Mouse (Mus musculus): ENCODE measurements around the gene Cop1. TPM values are rescaled to one million over a fixed set of nuclear protein-coding genes. Genes with fewer than 3 reads are reported as not detected.
"Not testable (repeated sequence)": the region's sequence is repeated elsewhere in the genome, so short reads cannot be mapped to it uniquely, and the experiment has no call there.

Cop1 gene
- polyA plus RNA-seq, 1 experiment from 2014 or later: 38.2 TPM

GRCm38 (mm10) chr1:159225064-159225824 lies 6.9 kb upstream of the Cop1 start:
- H3K27me3 ChIP-seq (ENCODE audit: control insufficient read depth, insufficient read depth, low read length): no peaks in the 10 kb centered on the region
- H3K9ac ChIP-seq (replicated peaks; ENCODE audit: low read depth, low read length): no peak overlapping the region
- H3K27ac ChIP-seq (ENCODE audit: low read length): no peak overlapping the region
- no peaks in the 10 kb centered on the region for H3K4me1 ChIP-seq (ENCODE audit: control insufficient read depth, insufficient read depth, low read length)
- no peak overlapping the region for H3K4me2 ChIP-seq (replicated peaks; ENCODE audit: low read depth, low read length)
- no peaks in the 10 kb centered on the region for H3K36me3 ChIP-seq (ENCODE audit: control insufficient read depth, insufficient read depth, low read length)
- H3K4me3 ChIP-seq (ENCODE audit: low read depth, low read length): no peak overlapping the region
- WGBS: 60% methylated on average over 8 of the region's 8 CpGs
- no peak for ATAC-seq (ENCODE audit: insufficient number of reproducible peaks, insufficient read depth, low FRiP score, low read depth)
- H3K9me3 ChIP-seq (ENCODE audit: control insufficient read depth, low read depth, low read length): no peaks in the 10 kb centered on the region

- H3K9me3 ChIP-seq (ENCODE audit: control insufficient read depth, low read depth, low read length); H3K36me3 ChIP-seq (ENCODE audit: control insufficient read depth, insufficient read depth, low read length); H3K27me3 ChIP-seq (ENCODE audit: control insufficient read depth, insufficient read depth, low read length): not testable (repeated sequence)
- H3K4me2 ChIP-seq (replicated peaks; ENCODE audit: low read depth, low read length): peak overlapping the region; percentile 63
- peak overlapping the region; percentile 79 for H3K9ac ChIP-seq (replicated peaks; ENCODE audit: low read depth, low read length)
- ATAC-seq (ENCODE audit: insufficient number of reproducible peaks, insufficient read depth, low FRiP score, low read depth): peak; percentile 72
- peak overlapping the region; percentile 30; the same call in 1 of the 2 replicates for H3K27ac ChIP-seq (ENCODE audit: low read length)
- 1% methylated on average over 20 of the region's 47 CpGs for WGBS
- H3K4me3 ChIP-seq (ENCODE audit: low read depth, low read length): peak overlapping the region; percentile 73
- peaks cover 17% of the 10 kb centered on the region for H3K4me1 ChIP-seq (ENCODE audit: control insufficient read depth, insufficient read depth, low read length)
These were observed 597 bp downstream of the Cop1 start for GRCm38 (mm10) chr1:159232572-159233261.

GRCm38 (mm10) chr1:159233426-159233825 lies 1.3 kb downstream of the Cop1 start:
- peak overlapping the region; percentile 73 for H3K4me3 ChIP-seq (ENCODE audit: low read depth, low read length)
- WGBS: 17% methylated on average over 5 of the region's 5 CpGs
- peak overlapping the region; percentile 63 for H3K4me2 ChIP-seq (replicated peaks; ENCODE audit: low read depth, low read length)
- no peak overlapping the region for H3K27ac ChIP-seq (ENCODE audit: low read length)
- H3K36me3 ChIP-seq (ENCODE audit: control insufficient read depth, insufficient read depth, low read length): no peaks in the 10 kb centered on the region
- H3K4me1 ChIP-seq (ENCODE audit: control insufficient read depth, insufficient read depth, low read length): peaks cover 17% of the 10 kb centered on the region
- no peaks in the 10 kb centered on the region for H3K27me3 ChIP-seq (ENCODE audit: control insufficient read depth, insufficient read depth, low read length)
- H3K9me3 ChIP-seq (ENCODE audit: control insufficient read depth, low read depth, low read length): no peaks in the 10 kb centered on the region
- no peak for ATAC-seq (ENCODE audit: insufficient number of reproducible peaks, insufficient read depth, low FRiP score, low read depth)
- H3K9ac ChIP-seq (replicated peaks; ENCODE audit: low read depth, low read length): peak overlapping the region; percentile 79; the same call in 1 of the 2 replicates

GRCm38 (mm10) chr1:159234496-159234895 lies 2.4 kb downstream of the Cop1 start:
- no peak for ATAC-seq (ENCODE audit: insufficient number of reproducible peaks, insufficient read depth, low FRiP score, low read depth)

GRCm38 (mm10) chr1:159235674-159236073 lies 3.6 kb downstream of the Cop1 start:
- ATAC-seq (ENCODE audit: insufficient number of reproducible peaks, insufficient read depth, low FRiP score, low read depth): no peak
- H3K9me3 ChIP-seq (ENCODE audit: control insufficient read depth, low read depth, low read length): no peaks in the 10 kb centered on the region

More at GRCm38 (mm10) chr1:159234496-159234895, 2.4 kb downstream of the Cop1 start:
- no peaks in the 10 kb centered on the region for H3K36me3 ChIP-seq (ENCODE audit: control insufficient read depth, insufficient read depth, low read length)
- H3K27ac ChIP-seq (ENCODE audit: low read length): no peak overlapping the region
- WGBS: 75% methylated on average over 2 of the region's 2 CpGs
- H3K4me3 ChIP-seq (ENCODE audit: low read depth, low read length): no peak overlapping the region
- no peaks in the 10 kb centered on the region for H3K27me3 ChIP-seq (ENCODE audit: control insufficient read depth, insufficient read depth, low read length)
- H3K9me3 ChIP-seq (ENCODE audit: control insufficient read depth, low read depth, low read length): no peaks in the 10 kb centered on the region
- H3K4me2 ChIP-seq (replicated peaks; ENCODE audit: low read depth, low read length): peak overlapping the region; percentile 63; the same call in 1 of the 2 replicates
- H3K9ac ChIP-seq (replicated peaks; ENCODE audit: low read depth, low read length): no peak overlapping the region
- H3K4me1 ChIP-seq (ENCODE audit: control insufficient read depth, insufficient read depth, low read length): peaks cover 17% of the 10 kb centered on the region

GRCm38 (mm10) chr1:159238147-159238546 lies 6.0 kb downstream of the Cop1 start:
- Histone ChIP-seq H3K4me1 (ENCODE audit: control insufficient read depth, insufficient read depth, low read length) (peaks cover 17% of the 10 kb centered on the region), H3K9me3 (ENCODE audit: control insufficient read depth, low read depth, low read length) (no peaks in the 10 kb centered on the region), H3K27me3 (ENCODE audit: control insufficient read depth, insufficient read depth, low read length) (no peaks in the 10 kb centered on the region), H3K36me3 (ENCODE audit: control insufficient read depth, insufficient read depth, low read length) (peaks cover 8% of the 10 kb centered on the region; the same call in 1 of the 2 replicates), H3K4me2 (replicated peaks; ENCODE audit: low read depth, low read length) (no peak overlapping the region), H3K9ac (replicated peaks; ENCODE audit: low read depth, low read length) (no peak overlapping the region), H3K27ac (ENCODE audit: low read length) (no peak overlapping the region), H3K4me3 (ENCODE audit: low read depth, low read length) (no peak overlapping the region)
- 74% methylated on average over 6 of the region's 6 CpGs for WGBS
- peak; percentile 28; the same call in 1 of the 2 replicates for ATAC-seq (ENCODE audit: insufficient number of reproducible peaks, insufficient read depth, low FRiP score, low read depth)

More at GRCm38 (mm10) chr1:159235674-159236073, 3.6 kb downstream of the Cop1 start:
- H3K4me1 ChIP-seq (ENCODE audit: control insufficient read depth, insufficient read depth, low read length): peaks cover 17% of the 10 kb centered on the region
- no peak overlapping the region for H3K4me3 ChIP-seq (ENCODE audit: low read depth, low read length)
- peaks cover 8% of the 10 kb centered on the region; the same call in 1 of the 2 replicates for H3K36me3 ChIP-seq (ENCODE audit: control insufficient read depth, insufficient read depth, low read length)
- H3K27me3 ChIP-seq (ENCODE audit: control insufficient read depth, insufficient read depth, low read length): no peaks in the 10 kb centered on the region
- H3K4me2 ChIP-seq (replicated peaks; ENCODE audit: low read depth, low read length): no peak overlapping the region
- H3K9ac ChIP-seq (replicated peaks; ENCODE audit: low read depth, low read length): no peak overlapping the region
- H3K27ac ChIP-seq (ENCODE audit: low read length): no peak overlapping the region
- 73% methylated on average over 2 of the region's 2 CpGs for WGBS

GRCm38 (mm10) chr1:159250320-159250719 lies 18.2 kb downstream of the Cop1 start:
- Histone ChIP-seq H3K4me3 (ENCODE audit: low read depth, low read length) (no peak overlapping the region), H3K27ac (ENCODE audit: low read length) (no peak overlapping the region), H3K4me1 (ENCODE audit: control insufficient read depth, insufficient read depth, low read length) (no peaks in the 10 kb centered on the region), H3K36me3 (ENCODE audit: control insufficient read depth, insufficient read depth, low read length) (peaks cover 10% of the 10 kb centered on the region; the same call in 1 of the 2 replicates), H3K9me3 (ENCODE audit: control insufficient read depth, low read depth, low read length) (no peaks in the 10 kb centered on the region), H3K4me2 (replicated peaks; ENCODE audit: low read depth, low read length) (no peak overlapping the region), H3K27me3 (ENCODE audit: control insufficient read depth, insufficient read depth, low read length) (no peaks in the 10 kb centered on the region), H3K9ac (replicated peaks; ENCODE audit: low read depth, low read length) (no peak overlapping the region)
- WGBS: 44% methylated on average over 2 of the region's 2 CpGs
- ATAC-seq (ENCODE audit: insufficient number of reproducible peaks, insufficient read depth, low FRiP score, low read depth): peak; percentile 61; the same call in 1 of the 2 replicates

- Histone ChIP-seq H3K27me3 (ENCODE audit: control insufficient read depth, insufficient read depth, low read length) (no peaks in the 10 kb centered on the region), H3K4me1 (ENCODE audit: control insufficient read depth, insufficient read depth, low read length) (no peaks in the 10 kb centered on the region), H3K36me3 (ENCODE audit: control insufficient read depth, insufficient read depth, low read length) (peaks cover 15% of the 10 kb centered on the region), H3K4me2 (replicated peaks; ENCODE audit: low read depth, low read length) (no peak overlapping the region), H3K27ac (ENCODE audit: low read length) (no peak overlapping the region), H3K9ac (replicated peaks; ENCODE audit: low read depth, low read length) (no peak overlapping the region), H3K9me3 (ENCODE audit: control insufficient read depth, low read depth, low read length) (no peaks in the 10 kb centered on the region), H3K4me3 (ENCODE audit: low read depth, low read length) (no peak overlapping the region)
- 92% methylated on average over 2 of the region's 2 CpGs for WGBS
- ATAC-seq (ENCODE audit: insufficient number of reproducible peaks, insufficient read depth, low FRiP score, low read depth): no peak
These were observed 21.0 kb downstream of the Cop1 start for GRCm38 (mm10) chr1:159253078-159253477.
